Mouse (Mus musculus) yolk sac, embryonic 10.5 days (tissue): Measurements from ENCODE around the gene Adam12.

Experiments
- DNase-seq: peaks from one replicate; pipeline ENCODE4 v3.0.0-alpha.2; 2017; ENCODE audit warnings: low spot score

Gene Adam12

DNA sequence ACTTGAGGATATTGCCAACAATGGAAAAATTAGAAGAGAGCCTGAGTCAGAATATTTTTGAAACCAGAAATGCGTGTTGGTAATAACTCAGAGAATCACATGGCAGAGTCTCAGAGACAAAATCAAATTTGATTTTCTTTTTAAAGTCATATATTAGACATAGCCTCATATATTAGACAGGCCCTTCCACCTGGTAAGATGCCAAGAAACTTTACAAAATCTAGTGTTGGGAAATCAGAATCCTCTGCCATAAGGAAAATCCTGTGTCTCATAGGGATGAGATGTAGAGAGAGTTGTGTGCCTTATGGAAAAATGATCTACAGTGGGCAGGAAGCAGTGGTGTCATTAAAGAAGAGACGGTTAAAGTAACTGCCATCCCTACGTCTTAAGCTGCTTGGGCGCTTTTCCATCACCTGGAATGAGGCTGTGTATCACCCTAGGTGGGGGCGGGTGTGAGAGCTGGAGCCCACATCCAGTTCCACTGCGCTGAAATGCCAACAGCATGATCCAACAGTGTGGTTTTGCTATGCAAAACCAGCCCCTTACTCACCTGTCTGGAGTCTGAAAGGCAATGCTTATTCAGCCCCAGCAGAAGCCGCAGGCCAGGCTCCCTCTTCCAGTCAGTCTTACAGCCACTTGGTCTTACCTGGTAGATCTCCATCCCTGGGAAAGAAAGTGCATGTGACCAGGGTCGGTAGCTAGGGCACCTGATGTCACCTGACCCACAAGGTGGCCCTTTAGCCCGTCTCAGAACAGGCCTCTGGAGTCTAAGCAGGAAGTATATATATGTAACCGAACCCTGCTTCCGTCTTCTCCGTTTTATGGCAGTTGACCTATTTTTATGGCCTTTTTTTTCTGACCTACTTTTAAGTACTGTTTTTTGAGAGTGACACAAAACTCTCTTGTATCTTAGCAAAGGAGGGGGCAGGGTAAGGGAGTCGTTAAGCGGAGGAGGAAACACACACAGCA is at the start of gene Adam12:
Adam12 (minus strand) TSS at position 769 of the 969 bp plus-strand sequence.
- no peak for DNase-seq

DNA sequence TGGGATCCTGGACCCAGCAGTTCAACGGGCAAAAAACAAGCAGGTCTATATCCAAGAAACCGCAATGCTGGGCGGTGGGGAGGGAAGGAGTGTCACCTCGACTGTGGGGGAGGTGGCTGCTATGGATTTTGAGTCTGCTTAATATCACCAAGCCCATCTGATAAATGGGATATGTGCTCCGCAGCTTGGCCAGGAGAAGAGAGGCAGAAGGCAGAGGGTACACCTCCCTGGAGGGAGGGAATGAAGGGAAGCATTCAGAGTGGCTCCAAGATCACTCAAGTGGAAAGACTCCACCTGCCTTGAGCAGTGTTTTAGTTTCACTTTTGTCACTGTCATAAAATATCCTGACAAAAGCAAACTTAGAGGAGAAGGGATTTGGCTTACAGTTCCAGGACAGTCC is 41.0 kb upstream of the Adam12 start:
- DNase-seq = no peak

DNA sequence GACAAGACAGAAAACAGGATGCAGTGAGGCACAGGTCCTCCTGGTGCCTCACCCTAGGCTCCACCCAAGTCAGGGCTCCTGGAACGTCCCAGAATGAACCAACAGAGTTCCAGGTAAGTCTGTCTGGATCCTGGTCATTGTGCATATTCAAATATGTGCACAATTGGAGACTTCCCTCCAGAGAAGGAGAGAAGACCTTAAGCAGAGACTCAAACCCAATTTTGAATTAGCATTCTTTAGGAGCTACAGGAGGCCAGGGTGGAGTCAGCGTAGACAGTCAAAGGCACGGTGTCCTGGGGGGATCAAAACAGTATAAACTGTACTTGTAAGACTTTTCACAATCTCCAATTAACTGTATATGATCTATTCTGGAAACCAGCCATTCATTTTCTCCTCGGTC is 40.5 kb upstream of the Adam12 start:
- no peak for DNase-seq

DNA sequence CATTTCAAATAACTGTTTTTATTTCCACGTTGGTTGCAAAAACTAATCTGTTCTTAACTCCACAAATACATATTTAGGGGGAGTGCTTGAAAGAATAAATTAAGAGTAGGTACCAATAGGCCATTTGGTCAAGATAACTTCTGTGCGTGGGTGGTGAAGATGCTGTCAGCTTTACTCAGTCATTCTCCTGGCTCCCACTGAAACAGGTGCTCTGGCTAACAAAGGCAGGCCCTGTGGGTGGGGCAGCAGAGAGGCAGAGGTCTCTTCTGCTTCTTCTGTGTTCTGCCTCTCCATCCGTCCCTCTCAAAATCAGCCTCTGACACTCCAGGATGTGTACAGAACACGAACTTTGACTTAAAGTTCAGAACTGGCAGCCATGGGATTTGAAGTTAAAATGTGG is 33.8 kb upstream of the Adam12 start:
- DNase-seq = no peak

DNA sequence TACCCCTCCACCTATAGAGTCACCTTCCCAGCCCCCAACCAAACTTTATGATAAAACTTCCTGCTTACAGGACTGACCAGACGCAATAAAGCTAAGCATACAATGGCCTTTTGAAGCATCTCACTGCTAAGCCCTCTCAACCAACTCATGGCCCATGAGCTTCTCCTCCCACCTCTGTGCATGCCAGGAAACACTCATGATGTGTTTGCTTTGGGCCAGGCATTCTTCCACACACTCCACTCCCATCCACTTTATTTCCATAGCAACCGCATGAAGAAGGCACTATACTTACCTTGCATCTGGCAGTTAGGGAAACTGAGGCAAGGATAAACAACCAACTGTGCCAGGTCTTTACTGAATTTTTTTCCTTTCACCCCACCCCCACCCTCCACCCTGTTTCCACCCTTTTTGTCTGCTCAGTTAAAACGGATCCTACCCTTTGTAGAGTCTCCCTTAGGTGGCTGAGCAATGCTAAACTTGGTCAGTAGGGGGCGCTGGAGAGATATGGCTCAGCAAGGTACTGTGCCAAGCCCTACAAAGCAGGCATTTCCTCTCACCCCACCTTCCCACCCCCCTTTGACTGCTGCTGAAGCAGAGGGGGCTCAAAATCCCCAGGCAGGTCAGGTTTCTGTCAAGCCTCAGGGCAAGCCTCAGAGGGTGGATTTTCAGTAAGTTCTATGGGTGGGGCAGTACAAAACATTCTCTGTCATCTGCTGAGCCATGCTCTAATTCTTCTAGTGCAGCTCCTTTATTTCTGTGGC is 31.4 kb upstream of the Adam12 start:
- DNase-seq = peak; percentile 46

GRCm38 (mm10) chr7:134261003-134261701 is 29.2 kb upstream of the Adam12 start:
- peak; percentile 6 for DNase-seq

DNA sequence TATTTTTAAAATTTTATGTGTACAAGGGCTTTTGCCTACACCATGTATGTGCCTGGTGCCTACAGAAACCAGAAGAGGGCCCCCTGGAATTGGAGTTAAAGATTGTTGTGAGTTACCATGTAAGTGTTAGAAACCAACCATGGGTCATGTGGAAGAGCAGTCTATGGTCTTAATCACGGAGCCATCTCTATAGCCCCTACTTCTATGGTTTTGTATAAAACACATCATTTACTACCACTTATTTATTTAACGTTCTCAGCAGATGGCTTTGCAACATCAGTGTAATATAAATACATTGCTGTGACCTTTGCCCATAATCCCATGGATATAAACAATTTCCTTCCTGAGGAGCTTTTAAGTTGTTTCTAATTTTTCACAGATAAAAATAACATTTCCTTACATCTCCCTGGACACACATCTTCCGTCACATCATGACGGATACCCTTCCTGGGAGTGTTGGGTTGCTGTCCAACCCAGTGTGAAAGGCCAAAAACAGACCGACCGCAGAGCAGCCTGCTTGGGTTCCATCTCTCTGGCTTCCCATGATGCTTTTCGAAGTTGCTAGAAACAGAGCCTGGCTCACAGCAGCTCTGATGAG is 18.4 kb upstream of the Adam12 start:
- no peak for DNase-seq

DNA sequence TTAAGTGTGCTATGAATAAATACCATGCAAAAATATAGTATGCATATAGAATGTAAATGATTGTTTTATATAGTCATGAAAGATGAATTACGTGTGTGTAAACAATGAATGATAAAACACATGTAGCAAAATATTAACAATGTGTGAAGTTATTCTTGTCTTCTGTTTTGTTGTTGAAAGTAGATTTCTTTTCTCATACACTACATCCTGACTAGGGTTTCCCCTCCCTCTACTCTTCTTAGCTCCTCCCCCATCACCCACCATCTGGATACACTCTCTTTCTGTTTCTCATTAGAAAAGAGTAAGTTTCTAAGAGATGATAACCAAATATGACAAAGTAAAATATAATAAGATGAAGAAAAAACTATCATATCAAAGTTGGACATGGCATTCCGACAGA is 16.1 kb upstream of the Adam12 start:
- DNase-seq = no peak

DNA sequence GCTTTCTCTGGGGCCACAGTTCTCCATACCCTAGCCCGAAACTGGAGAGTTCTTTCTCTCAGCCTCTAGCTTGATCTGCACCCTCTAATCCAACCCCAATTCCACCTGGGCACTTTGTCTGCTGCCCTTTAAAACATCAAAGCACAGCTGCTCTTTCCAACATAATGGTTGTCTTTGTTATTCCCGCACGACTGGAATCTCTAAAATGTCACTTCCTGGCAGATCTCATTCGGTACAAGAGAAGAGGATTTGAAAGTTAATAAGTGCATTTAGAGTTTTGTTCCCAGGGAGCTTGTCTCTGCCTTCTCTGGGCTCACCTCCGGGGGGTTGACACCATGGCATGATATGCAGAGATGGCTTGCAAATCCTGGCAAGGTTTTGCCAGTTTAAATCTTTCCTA is 14.7 kb upstream of the Adam12 start:
- DNase-seq = no peak

DNA sequence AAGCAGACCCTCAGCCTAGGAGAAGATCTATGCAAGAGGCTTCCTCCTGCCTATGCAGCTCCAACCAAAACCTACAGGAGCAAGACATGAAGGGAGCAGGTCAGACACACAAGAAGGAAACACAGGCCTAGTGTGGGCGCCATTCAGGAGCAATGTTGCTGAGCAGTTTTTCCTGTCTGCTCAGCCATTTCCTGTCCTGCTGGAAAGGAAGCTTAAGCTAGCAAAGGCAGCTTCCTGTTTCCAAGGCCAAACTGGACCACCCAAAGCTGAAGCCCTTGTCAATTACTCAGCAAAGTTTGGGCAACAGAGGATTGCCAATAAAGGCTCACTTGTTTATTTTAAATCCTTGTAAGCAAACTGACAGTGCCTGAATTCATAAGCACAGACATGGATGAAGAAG is 10.8 kb upstream of the Adam12 start:
- DNase-seq = no peak

GRCm38 (mm10) chr7:134241212-134241611 is 9.3 kb upstream of the Adam12 start:
- no peak for DNase-seq

DNA sequence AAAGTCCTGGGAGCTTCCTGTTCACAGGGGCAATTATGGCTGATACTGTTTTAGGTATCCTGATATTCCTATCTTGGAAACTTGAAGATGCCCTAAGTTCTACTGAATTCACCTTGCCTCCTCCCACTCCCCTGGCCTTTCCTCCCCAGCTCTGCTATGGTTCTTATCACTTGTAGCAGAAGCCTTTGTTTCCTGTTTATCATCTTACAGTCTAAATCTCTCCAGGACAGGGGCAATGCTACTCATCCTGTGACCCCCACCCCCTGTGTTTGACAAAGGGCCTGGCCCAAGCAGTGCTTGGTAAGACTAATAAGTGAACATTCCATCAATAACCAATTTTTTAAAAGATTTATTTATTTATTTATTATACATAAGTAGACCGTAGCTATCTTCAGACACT is 8.6 kb upstream of the Adam12 start:
- no peak for DNase-seq

DNA sequence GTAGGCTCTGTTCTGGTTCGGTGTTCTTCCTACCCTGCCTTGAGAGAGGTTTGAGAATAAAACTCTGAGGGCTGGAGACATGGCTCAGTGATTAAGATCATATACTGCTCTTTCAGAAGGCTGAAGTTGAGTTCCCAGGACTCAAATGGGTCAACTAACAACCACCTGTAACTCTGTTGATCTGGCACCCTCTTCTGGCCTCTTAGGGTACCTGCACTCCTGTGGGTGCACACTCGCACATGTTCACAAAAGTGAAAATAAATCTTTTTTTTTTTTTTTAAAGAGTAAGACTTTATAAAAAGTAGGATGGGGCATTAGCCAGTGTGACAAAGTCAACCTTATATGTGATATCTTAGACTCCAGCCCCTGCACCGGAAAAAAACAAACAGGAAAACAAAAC is 6.9 kb upstream of the Adam12 start:
- no peak for DNase-seq

DNA sequence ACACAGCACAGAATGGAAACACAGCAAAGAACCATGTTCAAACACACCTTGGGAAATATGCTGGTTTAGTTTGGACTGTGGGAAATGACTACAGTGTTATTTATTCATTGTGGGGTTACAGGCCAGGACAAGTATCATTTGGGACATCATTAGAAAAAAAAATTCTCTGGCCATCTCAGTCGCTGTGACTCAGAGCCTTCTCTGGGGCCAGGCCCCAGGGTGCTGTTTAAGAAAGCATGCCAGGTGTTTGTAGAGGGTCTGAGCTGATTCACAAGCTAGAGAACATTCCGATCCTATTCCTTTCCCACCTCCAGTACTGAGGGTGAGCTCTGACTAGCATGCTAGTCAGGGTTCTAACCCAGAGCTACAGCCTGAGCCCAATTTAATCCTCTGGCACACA is 5.4 kb upstream of the Adam12 start:
- DNase-seq = no peak

DNA sequence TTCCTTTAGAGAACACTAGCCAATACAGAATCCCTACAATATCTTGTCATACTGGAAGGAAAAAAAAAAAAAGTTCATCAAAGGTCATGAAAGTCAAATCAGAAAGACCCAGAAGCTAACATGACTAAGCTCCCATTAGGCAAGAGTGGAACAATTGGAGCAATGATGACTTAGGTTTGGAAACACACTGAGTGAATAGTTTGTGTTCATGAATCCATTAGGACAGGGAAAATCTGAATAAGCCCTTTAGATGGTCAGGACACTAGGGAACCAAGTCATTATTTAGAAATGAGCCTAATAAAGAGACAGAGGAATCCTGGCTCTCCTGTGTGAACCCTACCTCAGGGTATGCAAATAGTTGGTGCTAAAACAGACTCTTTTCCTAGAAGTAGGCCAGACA is 4.8 kb upstream of the Adam12 start:
- no peak for DNase-seq

DNA sequence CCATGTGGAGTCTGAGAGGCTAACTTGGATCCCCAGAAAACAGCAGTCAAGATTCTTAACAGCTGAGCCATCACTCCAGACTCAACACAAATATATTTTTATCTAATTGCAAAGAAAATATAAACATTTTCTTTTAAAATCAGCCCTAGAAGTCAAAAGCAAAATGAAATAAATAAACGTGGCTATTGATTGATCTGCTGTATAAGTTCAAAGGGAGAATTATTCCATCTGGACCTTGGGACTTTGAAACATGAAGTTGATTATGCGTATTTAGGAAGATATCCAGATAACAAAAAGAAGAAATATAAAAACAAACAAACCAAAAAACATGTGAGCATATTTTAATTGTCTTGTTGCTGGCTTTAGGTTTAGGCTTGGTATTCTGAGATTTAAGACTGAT is 3.6 kb upstream of the Adam12 start:
- no peak for DNase-seq

- no peak for DNase-seq
Measured at GRCm38 (mm10) chr7:134230708-134231107, 1.2 kb downstream of the Adam12 start.

DNA sequence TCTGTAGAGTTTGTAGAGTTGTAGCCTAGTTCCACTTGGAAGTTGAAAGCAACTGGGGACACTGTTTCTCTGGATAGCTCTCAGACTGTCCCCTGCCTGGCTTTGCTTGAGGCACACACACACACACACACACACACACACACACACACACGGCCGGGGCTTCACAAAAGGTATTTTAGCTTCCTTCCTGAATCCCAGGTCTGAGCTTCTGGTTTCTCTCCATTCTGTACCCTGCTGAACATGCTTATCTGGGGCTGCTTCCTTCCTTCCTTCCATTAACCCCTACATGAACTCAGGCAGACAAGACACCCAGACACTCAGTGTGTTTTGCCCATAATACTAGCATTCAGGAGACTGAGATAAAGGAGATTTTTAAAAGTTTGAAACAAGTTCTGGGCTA is 2.0 kb downstream of the Adam12 start:
- DNase-seq = peak; percentile 17

- peak; percentile 50 for DNase-seq
Measured at GRCm38 (mm10) chr7:134227773-134228455, 4.0 kb downstream of the Adam12 start.

DNA sequence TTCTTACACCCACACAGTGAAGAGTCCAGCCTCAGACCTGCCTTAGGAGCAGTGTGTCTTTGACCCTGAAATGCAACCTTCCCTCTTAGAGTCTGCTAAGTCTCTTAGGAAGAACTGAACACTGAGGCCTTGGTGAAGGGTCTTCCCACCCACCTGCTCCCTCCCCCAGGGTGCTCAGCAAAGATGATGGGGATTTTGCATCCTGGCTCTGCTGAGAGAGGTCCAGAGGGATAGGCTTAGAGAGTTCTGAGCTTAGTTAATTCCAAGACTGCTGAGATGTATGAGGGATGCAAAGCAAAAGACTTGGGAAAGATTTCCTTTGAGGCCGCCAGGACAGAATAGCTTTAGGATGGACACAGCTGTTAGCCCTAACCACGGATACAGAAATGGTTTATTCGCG is 4.8 kb downstream of the Adam12 start:
- no peak for DNase-seq

- DNase-seq = no peak
Measured at GRCm38 (mm10) chr7:134226231-134226630, 5.7 kb downstream of the Adam12 start.
